Mouse (Mus musculus): ENCODE measurements around the gene D630003M21Rik.

DNA sequence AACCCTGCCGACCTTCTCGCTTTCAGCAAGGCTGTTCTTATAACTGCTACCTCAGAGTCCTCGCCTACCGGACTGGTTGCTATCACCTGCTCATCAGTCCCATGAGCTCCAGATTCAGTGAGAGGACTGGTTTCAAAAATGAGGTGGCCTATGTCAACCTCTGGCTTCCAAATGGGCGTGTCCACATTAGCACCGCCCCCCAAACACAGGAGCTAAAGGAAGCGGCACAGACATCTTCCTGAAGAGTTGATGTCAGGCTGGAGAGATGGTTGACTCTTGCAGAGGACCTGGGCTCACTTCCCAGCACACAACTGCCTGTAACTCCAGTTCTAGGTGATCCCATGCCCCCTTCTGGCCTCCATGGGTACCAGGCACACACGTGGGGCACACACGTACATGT is 52.3 kb downstream of the D630003M21Rik start:
- TF ChIP-seq CTCF (IDR thresholded peaks at IDR 0.05; ENCODE audit: low read depth) (no peak), EP300 (IDR thresholded peaks at IDR 0.05; ENCODE audit: low read depth) (no peak)
